Mouse (Mus musculus) embryonic facial prominence, embryonic 12.5 days (tissue): ENCODE measurements around the gene Gm20683. TPM values are rescaled to one million over a fixed set of nuclear protein-coding genes. Genes with fewer than 3 reads are reported as not detected.

Experiments
- ATAC-seq: fragments of 200-750 bp; cut with Nextera tagmentation; 2 replicates; pipeline ENCODE4 v1.8.0; 2017; ENCODE audit not compliant: insufficient number of reproducible peaks, insufficient read depth, low FRiP score, low TSS enrichment
- H3K27ac ChIP-seq: fragments of 300-500 bp; sonication (generic); 2 replicates; pipeline ENCODE4 v1.5.1; 2016; ENCODE audit warnings: mild to moderate bottlenecking
- H3K27me3 ChIP-seq: fragments of 300-500 bp; sonication (generic); 2 replicates; pipeline ENCODE4 v1.6.1; 2016; ENCODE audit warnings: mild to moderate bottlenecking, moderate library complexity
- H3K36me3 ChIP-seq: fragments of 300-500 bp; sonication (generic); 2 replicates; pipeline ENCODE4 v1.6.1; 2016; ENCODE audit warnings: mild to moderate bottlenecking
- H3K4me1 ChIP-seq: fragments of 300-500 bp; sonication (generic); 2 replicates; pipeline ENCODE4 v1.6.1; 2016
- H3K4me2 ChIP-seq: fragments of 300-500 bp; sonication (generic); replicated peaks from 2 replicates; pipeline ENCODE4 v1.6.1; 2016; ENCODE audit warnings: mild to moderate bottlenecking, moderate library complexity
- H3K4me3 ChIP-seq: fragments of 300-500 bp; sonication (generic); 2 replicates; pipeline ENCODE4 v1.5.1; 2016; ENCODE audit warnings: mild to moderate bottlenecking
- H3K9ac ChIP-seq: fragments of 300-500 bp; sonication (generic); 2 replicates; pipeline ENCODE4 v1.6.1; 2016; ENCODE audit warnings: mild to moderate bottlenecking, moderate library complexity
- H3K9me3 ChIP-seq: fragments of 300-500 bp; sonication (generic); 2 replicates; pipeline ENCODE4 v1.6.1; 2016; ENCODE audit warnings: mild to moderate bottlenecking, moderate library complexity
- WGBS: fragments of 180-500 bp; shearing (Covaris S2); methylation state at CpG from one replicate; pipeline ENCODE4 v1.1.7; 2016; 5-methylcytosine and 5-hydroxymethylcytosine counted together
- polyA plus RNA-seq: library from polyadenylated mRNA; unstranded; fragments of >200 nt; fragmentation: Nextera tagmentation; extraction: Ambion mirVana; gene quantifications from 2 replicates; pipeline ENCODE4 v1.2.1, GENCODE M21; 2016

The Gm20683 gene
- polyA plus RNA-seq, 1 experiment from 2014 or later, result 1.5 TPM

DNA sequence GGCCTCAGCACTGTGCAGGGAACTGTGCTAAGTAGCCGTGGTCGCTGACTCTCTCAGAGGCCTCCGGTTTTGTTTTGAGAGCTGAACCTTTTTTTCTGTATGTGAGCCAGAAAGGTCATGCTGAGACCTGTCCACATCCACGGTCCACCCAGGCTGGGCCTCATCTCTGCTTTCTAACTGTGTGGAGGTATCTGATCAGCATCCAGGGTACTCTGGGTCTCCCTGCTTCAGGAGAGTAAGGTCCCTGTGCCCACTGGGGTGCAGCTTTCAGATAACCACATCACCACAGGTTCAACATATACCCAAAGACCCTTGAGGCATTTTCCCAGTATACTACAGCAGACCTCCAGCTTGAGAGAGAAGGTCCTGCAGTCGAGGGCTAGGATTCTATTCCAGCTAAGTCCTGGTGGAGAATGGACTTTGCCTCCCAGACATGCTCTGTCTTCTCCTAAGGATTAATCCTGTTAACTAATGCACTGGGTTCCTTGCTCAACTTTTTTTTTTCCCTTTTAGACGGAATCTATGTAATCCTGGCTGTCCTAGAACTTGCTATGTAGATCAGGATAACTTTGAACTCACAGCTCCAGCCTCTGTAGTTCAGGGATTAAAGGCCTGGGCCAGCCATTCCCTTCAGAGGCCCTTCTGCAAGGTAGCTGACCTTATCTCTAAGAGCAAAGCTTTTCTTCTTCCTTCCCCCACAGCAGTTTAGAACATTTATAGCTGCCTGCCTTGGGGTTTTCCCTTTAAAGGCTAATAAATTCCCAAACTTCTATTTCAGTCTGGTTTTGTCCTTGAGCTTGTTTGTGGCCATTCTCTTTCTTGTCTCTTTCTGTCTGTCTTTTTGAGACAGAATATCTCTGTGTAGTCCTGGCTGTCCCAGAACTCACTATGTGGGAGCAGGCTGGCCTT lies 20.4 kb upstream of the Gm20683 start:
- Histone ChIP-seq H3K27ac (peak overlapping the region; percentile 86), H3K9me3 (no peaks in the 10 kb centered on the region), H3K4me2 (peak overlapping the region; percentile 89), H3K9ac (peak overlapping the region; percentile 82), H3K4me1 (peaks cover 17% of the 10 kb centered on the region), H3K27me3 (no peaks in the 10 kb centered on the region), H3K4me3 (peak overlapping the region; percentile 72), H3K36me3 (no peaks in the 10 kb centered on the region)
- no peak for ATAC-seq
- 14% methylated on average over 6 of the region's 6 CpGs for WGBS

DNA sequence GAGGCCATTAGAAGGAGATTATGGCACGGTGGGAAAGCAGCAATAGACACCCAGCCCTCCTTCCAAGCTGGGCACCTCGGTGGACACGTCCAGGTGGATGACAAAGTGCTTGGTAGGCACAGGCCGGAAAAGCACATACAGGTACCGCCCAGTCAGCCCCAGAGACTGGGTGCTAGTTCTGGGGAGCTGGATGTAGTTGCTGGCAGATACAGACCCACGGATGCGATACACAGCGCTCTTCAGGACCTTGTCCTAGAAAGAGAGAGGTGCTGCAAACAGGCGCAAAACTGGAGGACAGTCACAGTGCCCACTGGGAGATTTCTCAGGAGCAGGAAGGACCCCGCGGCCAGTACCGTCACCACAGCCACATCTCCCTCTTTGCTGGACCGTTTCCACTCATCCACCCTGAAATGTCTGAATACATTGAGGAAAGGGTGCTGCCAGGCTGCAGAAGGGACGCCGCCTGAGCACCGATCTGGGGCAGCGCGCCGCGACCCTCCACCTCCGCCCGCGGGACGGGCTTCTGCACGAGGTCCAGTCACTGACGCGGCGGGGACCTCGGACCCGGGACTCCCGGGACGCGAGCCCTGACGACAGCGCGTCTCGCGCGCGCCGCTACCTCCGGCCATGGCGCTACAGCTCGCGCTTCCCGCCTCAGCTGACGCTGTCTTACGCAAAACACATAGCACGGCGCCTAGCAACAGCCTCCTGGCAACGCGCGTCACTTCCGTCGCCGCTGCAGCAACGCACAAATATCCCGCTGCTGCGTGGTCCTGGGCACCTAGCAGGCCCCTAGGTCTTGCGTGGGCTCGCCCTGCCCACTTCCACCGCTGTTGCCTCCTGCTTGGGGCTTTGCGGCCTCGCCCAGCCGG lies 19.5 kb upstream of the Gm20683 start, which contains the start of gene Wdr90:
Gene Wdr90 (minus strand): TSS at position 670 of the 872 bp plus-strand sequence.
- Histone ChIP-seq H3K27ac (peak within 1 kb of the TSS; percentile 86), H3K4me1 (peaks cover 17% of the 10 kb centered on the region), H3K27me3 (no peaks in the 10 kb centered on the region), H3K4me3 (peak within 1 kb of the TSS; percentile 72), H3K9ac (peak within 1 kb of the TSS; percentile 82), H3K4me2 (peak within 1 kb of the TSS; percentile 89), H3K9me3 (no peaks in the 10 kb centered on the region), H3K36me3 (no peaks in the 10 kb centered on the region)
- peak; percentile 75 for ATAC-seq
- 3% methylated on average over 65 of the region's 65 CpGs for WGBS

DNA sequence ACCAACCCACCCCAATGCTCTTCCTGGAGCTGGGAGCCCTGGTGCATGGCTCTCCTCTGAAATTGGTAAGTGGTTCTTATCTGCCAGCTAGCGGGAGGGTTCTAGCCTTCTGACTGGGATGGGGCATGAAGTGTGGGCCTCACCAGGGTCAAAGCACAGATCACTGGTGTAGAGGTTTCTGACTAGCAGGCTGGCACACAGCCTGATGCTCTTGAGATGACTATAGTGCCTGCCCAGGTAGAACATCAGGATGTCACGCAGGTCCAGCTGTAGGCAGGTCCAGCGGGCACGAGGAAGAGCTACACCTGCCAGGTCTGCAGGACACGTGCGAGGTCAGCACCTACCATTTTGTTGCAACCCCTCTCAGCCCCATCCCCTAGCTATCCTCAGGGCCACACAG lies 18.7 kb upstream of the Gm20683 start:
- Histone ChIP-seq H3K9me3 (no peaks in the 10 kb centered on the region), H3K4me2 (peak overlapping the region; percentile 89), H3K9ac (peak overlapping the region; percentile 82; the same call in 1 of the 2 replicates), H3K27ac (no peak overlapping the region), H3K27me3 (no peaks in the 10 kb centered on the region), H3K4me1 (peaks cover 17% of the 10 kb centered on the region), H3K36me3 (peaks cover 8% of the 10 kb centered on the region), H3K4me3 (peak overlapping the region; percentile 72; the same call in 1 of the 2 replicates)
- 88% methylated on average over 6 of the region's 6 CpGs for WGBS
- ATAC-seq, result no peak

DNA sequence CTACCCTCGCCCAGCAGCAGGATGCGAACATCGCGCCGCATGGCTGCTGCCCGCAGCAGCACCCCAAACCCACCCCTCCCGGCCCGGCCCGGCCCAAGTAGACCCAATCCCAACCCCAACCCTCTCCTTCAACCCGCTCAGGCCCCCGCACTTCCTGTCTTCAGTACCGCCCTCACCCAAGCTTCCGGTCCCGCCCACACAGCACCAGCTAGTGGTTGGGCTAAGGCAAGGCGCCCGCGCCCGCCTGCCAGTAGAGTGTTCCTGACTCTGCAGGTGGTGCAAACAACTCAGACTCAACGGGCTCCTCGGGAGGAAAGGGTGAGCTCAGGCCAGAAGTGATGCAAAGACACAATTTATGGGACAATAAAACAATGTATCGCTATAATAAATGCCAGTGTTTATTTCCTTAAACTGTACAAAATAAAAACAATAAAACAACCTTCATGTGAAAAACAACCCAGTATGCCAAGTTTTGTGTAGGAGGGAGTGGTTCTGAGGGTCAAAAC lies 2.9 kb upstream of the Gm20683 start, which contains the start of gene Rhot2:
Gene Rhot2 (minus strand): TSS at position 456 of the 506 bp plus-strand sequence.
- Histone ChIP-seq H3K9ac (peak within 1 kb of the TSS; percentile 91), H3K4me3 (peak within 1 kb of the TSS; percentile 85), H3K27me3 (no peaks in the 10 kb centered on the region), H3K36me3 (peaks cover 56% of the 10 kb centered on the region), H3K4me2 (peak within 1 kb of the TSS; percentile 91), H3K27ac (peak within 1 kb of the TSS; percentile 82), H3K4me1 (peaks cover 11% of the 10 kb centered on the region), H3K9me3 (no peaks in the 10 kb centered on the region)
- ATAC-seq, result peak; percentile 90
- 1% methylated on average over 21 of the region's 21 CpGs for WGBS

DNA sequence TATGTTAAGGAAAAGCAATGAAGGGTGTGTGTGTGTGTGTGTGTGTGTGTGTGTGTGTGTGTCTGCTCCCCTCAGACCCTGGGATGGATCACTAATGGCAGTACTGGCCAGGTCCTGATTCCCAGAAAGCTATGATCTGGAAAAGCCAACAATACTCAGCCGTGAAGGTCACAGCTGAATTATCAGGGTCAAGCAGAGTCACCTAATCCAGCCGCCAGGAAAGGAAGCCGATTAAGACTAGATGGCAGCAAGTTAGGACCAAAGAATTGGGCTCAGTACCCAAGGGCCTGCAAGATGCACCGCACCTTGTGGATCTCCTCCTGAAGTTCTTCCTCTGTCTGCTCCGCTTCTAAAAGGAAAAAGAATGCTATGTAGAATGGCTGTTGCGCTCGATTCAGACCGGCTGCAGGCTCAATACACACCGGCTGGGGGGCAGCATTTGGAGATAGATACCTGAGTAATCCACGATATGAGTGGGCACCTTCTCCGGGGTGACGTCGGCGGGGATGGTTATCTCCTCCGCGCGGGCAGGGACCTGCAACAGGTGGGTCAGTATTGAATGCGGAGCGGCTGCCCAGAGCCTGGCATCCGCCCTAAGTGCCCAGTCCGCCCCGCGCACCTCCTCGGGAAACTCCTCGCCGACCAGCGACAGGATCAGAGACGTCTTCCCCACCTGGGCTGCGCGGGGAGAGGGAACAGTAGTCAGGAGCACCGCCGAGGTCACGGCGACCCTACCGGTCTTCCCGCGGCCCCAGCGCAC lies 2.3 kb upstream of the Gm20683 start:
- H3K4me3 ChIP-seq, result peak overlapping the region; percentile 85
- peak overlapping the region; percentile 91 for H3K9ac ChIP-seq
- H3K27me3 ChIP-seq, result no peaks in the 10 kb centered on the region
- WGBS, result 2% methylated on average over 38 of the region's 38 CpGs
- H3K4me2 ChIP-seq, result peak overlapping the region; percentile 91
- H3K36me3 ChIP-seq, result peaks cover 58% of the 10 kb centered on the region
- peak overlapping the region; percentile 82 for H3K27ac ChIP-seq
- peaks cover 11% of the 10 kb centered on the region for H3K4me1 ChIP-seq
- ATAC-seq, result 0 out of 2 replicates have a peak, but pooled peaks have one; percentile 4
- H3K9me3 ChIP-seq, result no peaks in the 10 kb centered on the region

DNA sequence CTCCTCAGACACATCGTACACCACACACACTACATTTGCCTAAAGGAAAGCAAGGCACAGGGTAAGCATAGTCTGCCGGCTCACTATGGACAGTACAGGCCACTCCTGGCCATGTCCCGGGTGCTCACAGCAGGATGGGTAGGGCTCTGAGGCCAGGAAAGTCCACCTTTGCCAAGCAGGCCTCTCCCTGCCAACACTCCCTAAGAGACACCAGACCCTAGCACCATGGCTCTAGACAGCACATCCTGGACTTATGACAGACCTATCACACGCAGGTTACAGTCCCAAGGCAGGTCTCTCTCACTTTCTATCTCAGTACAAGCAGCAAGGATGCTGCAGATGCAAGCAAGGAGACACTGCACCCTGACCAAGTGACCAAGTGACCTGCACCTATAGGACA lies 1.6 kb upstream of the Gm20683 start:
- H3K9me3 ChIP-seq, result no peaks in the 10 kb centered on the region
- H3K4me1 ChIP-seq, result peaks cover 11% of the 10 kb centered on the region
- no peak for ATAC-seq
- H3K27me3 ChIP-seq, result no peaks in the 10 kb centered on the region
- H3K36me3 ChIP-seq, result peaks cover 59% of the 10 kb centered on the region
- no peak overlapping the region; the same call in 1 of the 2 replicates for H3K27ac ChIP-seq
- H3K9ac ChIP-seq, result peak overlapping the region; percentile 91
- H3K4me2 ChIP-seq, result peak overlapping the region; percentile 91
- H3K4me3 ChIP-seq, result peak overlapping the region; percentile 85
- WGBS, result 91% methylated on average over 4 of the region's 4 CpGs

DNA sequence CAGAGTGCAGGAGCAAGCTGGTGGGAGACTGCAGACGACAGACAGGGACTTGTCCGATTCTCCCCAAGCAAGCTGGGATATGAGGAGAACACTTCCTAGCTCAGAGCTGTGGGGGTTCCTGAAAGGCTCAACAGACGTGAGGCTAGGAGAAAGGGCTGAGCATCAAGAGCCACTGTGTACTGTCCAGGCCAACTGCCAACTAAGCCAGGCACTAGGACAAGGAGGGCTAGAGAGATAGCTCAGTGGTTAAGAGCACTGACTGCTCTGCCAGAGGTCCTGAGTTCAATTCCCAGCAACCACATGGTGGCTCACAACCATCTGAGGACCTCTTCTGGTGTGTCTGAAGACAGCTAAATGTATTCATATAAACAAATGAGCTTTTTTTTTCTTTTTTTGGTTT lies 946 bp upstream of the Gm20683 start:
- no peak overlapping the region for H3K9ac ChIP-seq
- 80% methylated on average over 3 of the region's 3 CpGs for WGBS
- no peaks in the 10 kb centered on the region for H3K27me3 ChIP-seq
- H3K4me3 ChIP-seq, result no peak overlapping the region
- no peak for ATAC-seq
- H3K9me3 ChIP-seq, result no peaks in the 10 kb centered on the region
- H3K36me3 ChIP-seq, result peaks cover 59% of the 10 kb centered on the region
- peaks cover 15% of the 10 kb centered on the region for H3K4me1 ChIP-seq
- H3K27ac ChIP-seq, result no peak overlapping the region
- H3K4me2 ChIP-seq, result no peak overlapping the region

DNA sequence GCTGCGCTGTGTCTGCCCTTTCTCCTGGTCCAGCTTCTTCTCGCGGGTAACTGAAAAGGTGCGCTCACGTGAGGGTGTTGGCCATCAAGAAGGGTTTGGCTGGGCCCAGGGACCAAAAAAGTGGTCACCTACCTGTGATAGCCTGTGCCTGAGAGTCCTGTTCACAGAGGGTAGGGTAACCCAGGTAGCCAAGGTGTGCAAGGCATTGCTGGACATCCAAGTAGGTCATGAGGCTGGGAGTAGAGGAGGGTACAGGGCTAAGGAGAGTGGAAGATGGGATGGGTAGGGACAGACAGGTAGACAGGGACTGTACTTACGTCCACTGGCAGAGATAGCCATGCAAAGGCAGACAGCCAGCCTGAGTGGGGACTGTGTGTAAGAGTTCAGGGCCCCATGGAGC lies 1.0 kb downstream of the Gm20683 start:
- Histone ChIP-seq H3K36me3 (peaks cover 57% of the 10 kb centered on the region), H3K27me3 (no peaks in the 10 kb centered on the region), H3K27ac (no peak overlapping the region), H3K9me3 (no peaks in the 10 kb centered on the region), H3K4me3 (no peak overlapping the region), H3K4me2 (no peak overlapping the region), H3K4me1 (peaks cover 35% of the 10 kb centered on the region), H3K9ac (no peak overlapping the region)
- 91% methylated on average over 6 of the region's 6 CpGs for WGBS
- no peak for ATAC-seq

DNA sequence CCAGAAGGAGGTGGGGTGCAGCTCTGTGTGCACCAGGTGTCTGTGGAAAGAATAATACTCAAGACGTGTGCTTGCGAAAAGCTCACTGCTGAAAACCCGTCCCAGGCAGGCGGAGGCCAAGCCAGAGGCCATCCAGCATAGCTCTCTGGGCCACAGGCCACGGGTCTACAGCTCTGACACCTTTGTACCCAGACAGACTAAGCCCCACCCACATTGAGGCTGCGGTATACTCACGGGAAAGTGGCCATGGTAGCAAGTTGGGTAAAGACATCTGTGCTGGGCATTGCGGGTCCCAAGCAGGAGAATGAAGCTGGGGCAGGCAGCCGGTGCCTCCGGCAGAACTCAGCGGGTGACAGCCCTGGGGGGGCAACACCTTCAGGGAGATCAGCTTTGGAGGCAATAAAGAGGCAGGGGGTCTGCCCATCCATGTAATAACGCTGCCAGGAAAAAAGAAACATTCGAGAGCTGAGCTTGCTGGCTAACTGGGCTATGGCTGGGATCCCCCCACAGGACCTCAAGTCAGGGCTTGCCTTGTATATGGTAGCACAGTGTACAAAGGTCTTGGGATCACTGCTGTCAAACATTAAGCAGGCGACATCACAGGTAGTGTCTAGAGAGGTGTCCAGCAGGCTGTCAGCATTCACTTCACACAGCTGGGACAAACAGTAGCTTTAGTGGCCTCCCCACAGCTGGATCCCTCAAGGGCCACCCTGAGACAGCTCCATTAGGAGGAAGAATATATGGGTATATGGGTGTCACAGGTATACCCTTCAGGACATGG lies 1.9 kb downstream of the Gm20683 start:
- no peak overlapping the region for H3K4me3 ChIP-seq
- no peak overlapping the region for H3K27ac ChIP-seq
- H3K36me3 ChIP-seq, result peaks cover 59% of the 10 kb centered on the region
- H3K4me2 ChIP-seq, result no peak overlapping the region
- H3K9me3 ChIP-seq, result no peaks in the 10 kb centered on the region
- no peak for ATAC-seq
- H3K27me3 ChIP-seq, result no peaks in the 10 kb centered on the region
- WGBS, result 86% methylated on average over 14 of the region's 14 CpGs
- peaks cover 43% of the 10 kb centered on the region for H3K4me1 ChIP-seq
- no peak overlapping the region for H3K9ac ChIP-seq

DNA sequence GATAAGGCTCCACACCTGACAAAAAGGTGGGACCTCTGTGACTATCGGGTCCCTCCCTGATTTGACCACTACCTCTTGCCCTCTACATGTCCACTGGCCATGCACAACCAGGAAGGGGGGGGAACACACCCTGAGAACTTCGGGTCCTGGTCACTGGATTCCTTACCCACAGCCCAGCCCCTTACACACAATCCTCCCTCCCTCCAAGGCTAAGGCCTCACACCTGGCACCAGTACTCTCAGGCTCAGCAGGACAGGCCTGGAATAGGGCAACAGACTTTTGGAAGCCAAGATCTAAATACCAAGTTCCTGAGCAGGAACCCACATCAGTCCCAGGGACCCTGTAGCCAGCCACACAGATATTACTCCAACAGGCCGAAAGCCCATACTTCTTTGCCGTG lies 2.7 kb downstream of the Gm20683 start:
- no peak overlapping the region for H3K4me2 ChIP-seq
- H3K27me3 ChIP-seq, result no peaks in the 10 kb centered on the region
- ATAC-seq, result no peak
- no peaks in the 10 kb centered on the region for H3K9me3 ChIP-seq
- WGBS, result 88% methylated on average over 4 of the region's 4 CpGs
- peaks cover 59% of the 10 kb centered on the region for H3K36me3 ChIP-seq
- no peak overlapping the region for H3K4me3 ChIP-seq
- no peak overlapping the region for H3K9ac ChIP-seq
- no peak overlapping the region for H3K27ac ChIP-seq
- peaks cover 50% of the 10 kb centered on the region for H3K4me1 ChIP-seq
